10 mouse cellular contexts compared by ENCODE assay signal in genomic region chr4:126311566-126312200, GRCm38 (mm10).
"Had no signal": no experiment of that assay in that cellular context is flagged by ENCODE, and none has a peak within 500 bp of the region (broad histone marks: within the 10 kb centered on the region; RNA-seq: fewer than 3 reads in every experiment).

No protein-coding gene starts in this region.

- DNase-seq: kidney, postnatal 10 days; kidney, postnatal 4 days; lung, adult 18-20 months; right cerebral cortex, adult 18-20 months; right cerebral cortex, postnatal 25 days; thymus, postnatal 4 days had no signal

- H3K9ac ChIP-seq: liver, embryonic 14.5 days; midbrain, embryonic 12.5 days had no signal

- H3K9me3 ChIP-seq: midbrain, embryonic 12.5 days had no signal

- H3K27ac ChIP-seq: left cerebral cortex, adult 2 months; liver, embryonic 14.5 days; midbrain, embryonic 12.5 days had no signal

- H3K4me3 ChIP-seq: left cerebral cortex, adult 2 months; midbrain, embryonic 12.5 days had no signal

- H3K4me2 ChIP-seq: midbrain, embryonic 12.5 days had no signal

- ATAC-seq: midbrain, embryonic 16.5 days had no signal
